Mouse (Mus musculus): ENCODE data around the gene Tmx4. TPM values are rescaled to one million over a fixed set of nuclear protein-coding genes. Genes with fewer than 3 reads are reported as not detected.

Gene Tmx4
- polyA plus RNA-seq, 1 experiment from 2014 or later = 20.9 TPM

GRCm38 (mm10) chr2:134552358-134552757 lies 91.6 kb downstream of the Tmx4 start:
- no peaks in the 10 kb centered on the region; the same call in 1 of the 2 replicates for H3K27me3 ChIP-seq

DNA sequence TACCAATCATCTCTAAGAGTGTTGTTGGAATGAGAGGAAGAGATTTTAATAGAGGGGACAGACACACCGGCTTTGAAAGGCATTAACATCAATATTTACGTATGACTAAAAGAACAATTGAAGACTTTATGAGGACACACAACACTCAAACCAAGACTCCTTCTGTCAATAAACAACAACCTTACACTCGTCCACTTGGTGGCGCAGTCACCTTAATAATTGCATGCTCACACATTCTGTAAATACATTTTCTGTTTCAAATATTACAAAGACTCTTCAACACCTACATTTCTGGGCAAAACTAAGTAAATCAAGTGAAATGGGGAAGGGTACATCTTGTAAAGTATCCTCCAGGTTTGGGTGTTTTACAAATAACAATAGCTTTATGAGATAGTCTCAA lies 94.2 kb downstream of the Tmx4 start:
- WGBS = 25% methylated on average over 4 of the region's 4 CpGs
- no peak overlapping the region for H3K9ac ChIP-seq

More at GRCm38 (mm10) chr2:134552358-134552757, 91.6 kb downstream of the Tmx4 start:
- no peak overlapping the region for H3K9ac ChIP-seq
- H3K9me3 ChIP-seq (replicated peaks) = no peaks in the 10 kb centered on the region
- H3K4me3 ChIP-seq (replicated peaks) = no peak overlapping the region
- no peak for ATAC-seq (replicated peaks; ENCODE audit: low FRiP score)
- no peak overlapping the region for H3K27ac ChIP-seq
- no peak overlapping the region for H3K4me2 ChIP-seq
- no peaks in the 10 kb centered on the region for H3K4me1 ChIP-seq
- H3K36me3 ChIP-seq = no peaks in the 10 kb centered on the region

DNA sequence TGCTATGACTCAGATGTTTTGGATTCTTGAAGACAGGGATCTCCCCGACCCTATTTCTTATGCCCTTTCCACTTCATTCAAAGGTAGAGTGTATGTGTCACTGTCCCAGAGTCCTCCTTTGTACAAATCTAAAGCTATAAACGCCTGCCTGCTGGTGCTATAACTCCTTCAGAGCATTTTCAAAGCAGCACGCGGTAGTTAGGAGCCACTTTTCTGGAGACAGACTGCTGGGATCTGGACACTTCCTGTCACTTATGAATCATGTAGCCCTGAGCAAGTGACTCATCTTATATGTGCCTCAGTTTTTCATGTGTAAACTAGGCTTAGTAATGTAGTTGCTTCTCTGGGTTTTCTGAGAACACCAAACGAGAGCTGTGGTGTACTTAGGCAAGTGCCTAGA lies 98.8 kb downstream of the Tmx4 start:
- Histone ChIP-seq H3K36me3 (no peaks in the 10 kb centered on the region), H3K9ac (no peak overlapping the region), H3K27me3 (no peaks in the 10 kb centered on the region; the same call in 1 of the 2 replicates), H3K4me2 (no peak overlapping the region), H3K27ac (no peak overlapping the region), H3K9me3 (replicated peaks) (no peaks in the 10 kb centered on the region), H3K4me3 (replicated peaks) (no peak overlapping the region), H3K4me1 (no peaks in the 10 kb centered on the region)
- WGBS = 69% methylated on average over 5 of the region's 5 CpGs
- no peak for ATAC-seq (replicated peaks; ENCODE audit: low FRiP score)

More for the DNA sequence above, 94.2 kb downstream of the Tmx4 start:
- Histone ChIP-seq H3K4me1 (no peaks in the 10 kb centered on the region), H3K36me3 (no peaks in the 10 kb centered on the region), H3K27ac (no peak overlapping the region), H3K27me3 (no peaks in the 10 kb centered on the region; the same call in 1 of the 2 replicates), H3K9me3 (replicated peaks) (no peaks in the 10 kb centered on the region), H3K4me2 (no peak overlapping the region), H3K4me3 (replicated peaks) (no peak overlapping the region)
- no peak for ATAC-seq (replicated peaks; ENCODE audit: low FRiP score)

- Histone ChIP-seq H3K36me3 (no peaks in the 10 kb centered on the region), H3K27ac (no peak overlapping the region), H3K27me3 (no peaks in the 10 kb centered on the region; the same call in 1 of the 2 replicates), H3K9me3 (replicated peaks) (no peaks in the 10 kb centered on the region), H3K4me3 (replicated peaks) (no peak overlapping the region), H3K4me2 (no peak overlapping the region), H3K9ac (no peak overlapping the region), H3K4me1 (no peaks in the 10 kb centered on the region)
- ATAC-seq (replicated peaks; ENCODE audit: low FRiP score) = no peak
- 77% methylated on average over 8 of the region's 8 CpGs for WGBS
Observed at GRCm38 (mm10) chr2:134544321-134545065, 99.5 kb downstream of the Tmx4 start.

Other genes with a start within 250 kb of the Tmx4 start
- gene Hao1, start 89.8 kb downstream of the Tmx4 start, polyA plus RNA-seq (2015; fragmentation: Nextera tagmentation; extraction: Ambion mirVana) = not detected in 2 replicates
- gene Plcb1, start 141.9 kb upstream of the Tmx4 start, polyA plus RNA-seq (2015; fragmentation: Nextera tagmentation; extraction: Ambion mirVana) = 29.5 and 30.1 TPM in 2 replicates

Data from kidney, embryonic 15.5 days (tissue).